Mouse (Mus musculus) embryonic stem cell, embryonic (primary cell): Measurements from ENCODE around the gene Olfr424.

Experiments used
- CTCF ChIA-PET, 4 experiments: fragments of 300-600 bp in 2 of 4; fragments of 350-600 bp in 2 of 4; sonication (Branson Sonifier 250); formaldehyde crosslinking; loops; one replicate each; lab custom pipeline; 2022; ENCODE audit warnings: inconsistent platforms in 2 of 4; lab: Charles Lee
- POLR2A ChIA-PET, 4 experiments: fragments of 300-600 bp in 2 of 4; fragments of 350-600 bp in 2 of 4; sonication (Branson Sonifier 250); formaldehyde crosslinking; loops; one replicate each; lab custom pipeline; 2022; ENCODE audit warnings: antibody characterized with exemption in 4 of 4, inconsistent platforms in 1 of 4; lab: Charles Lee

Gene Olfr424

DNA sequence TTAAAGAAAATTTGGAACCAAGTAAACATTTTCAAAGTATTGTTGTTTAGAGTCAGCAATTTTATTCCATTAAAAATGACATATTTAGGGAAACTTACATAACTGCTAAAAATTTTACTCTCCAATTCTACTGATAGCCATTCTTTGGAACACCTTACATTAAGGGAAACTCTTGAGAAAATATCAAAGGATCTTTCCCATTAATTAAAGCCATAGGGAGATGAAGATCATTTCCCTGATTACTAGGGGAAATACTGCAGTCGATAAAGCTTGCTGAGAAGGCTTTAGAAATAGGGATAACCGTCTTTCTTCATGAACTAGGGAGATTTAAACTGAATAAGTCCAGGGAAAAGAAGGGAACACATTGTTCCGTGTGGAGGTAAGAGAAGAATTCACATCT is at the start of gene Olfr424:
Gene Olfr424, plus strand, starts transcription at position 301 of the 400 bp plus-strand sequence.
- ChIA-PET CTCF (no interaction called here), POLR2A (no interaction called here)

DNA sequence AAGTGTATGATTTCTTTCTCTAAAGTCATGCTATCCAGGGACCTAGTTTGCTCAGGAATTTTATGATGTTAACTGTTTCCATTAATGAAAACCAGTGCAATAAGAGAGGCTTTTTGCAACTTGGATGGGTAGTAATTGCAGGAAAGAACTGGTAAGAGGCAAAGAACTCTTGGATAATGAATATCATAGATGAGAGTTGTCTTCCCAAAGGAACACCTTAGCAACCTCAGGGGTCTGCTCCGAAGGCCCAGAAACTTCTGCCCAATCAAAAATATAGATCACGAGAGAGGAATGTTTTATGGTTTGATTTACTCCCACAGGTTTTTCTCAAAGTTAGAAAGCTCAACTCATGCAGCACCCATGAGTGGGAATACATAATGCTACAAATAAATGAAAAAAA is 47.3 kb upstream of the Olfr424 start, which contains the start of gene Olfr429:
Gene Olfr429, plus strand, starts transcription at position 301 of the 400 bp plus-strand sequence.
- ChIA-PET CTCF (no interaction called here), POLR2A (no interaction called here)

DNA sequence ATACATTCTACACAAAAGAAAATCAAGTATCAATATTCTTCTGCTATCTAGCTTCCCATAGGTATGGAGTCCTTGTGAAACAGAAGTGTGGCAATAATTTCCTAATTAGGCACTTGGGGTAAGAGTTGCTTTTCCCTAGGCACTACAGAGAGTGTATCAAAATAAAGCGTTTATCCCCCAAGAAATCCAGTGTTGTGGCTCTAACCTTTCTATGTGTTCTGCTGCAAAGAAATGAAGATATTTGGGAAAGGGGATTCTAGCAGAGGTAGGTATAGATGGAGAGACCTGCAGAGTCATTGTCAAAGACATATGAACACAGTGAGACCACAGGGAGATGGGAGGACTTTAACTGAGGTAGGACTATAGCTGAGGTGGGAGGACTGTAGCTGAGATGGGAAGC is 34.7 kb upstream of the Olfr424 start, which contains the start of gene Olfr427:
Gene Olfr427, plus strand, starts transcription at position 301 of the 400 bp plus-strand sequence.
- CTCF ChIA-PET: no interaction called here

DNA sequence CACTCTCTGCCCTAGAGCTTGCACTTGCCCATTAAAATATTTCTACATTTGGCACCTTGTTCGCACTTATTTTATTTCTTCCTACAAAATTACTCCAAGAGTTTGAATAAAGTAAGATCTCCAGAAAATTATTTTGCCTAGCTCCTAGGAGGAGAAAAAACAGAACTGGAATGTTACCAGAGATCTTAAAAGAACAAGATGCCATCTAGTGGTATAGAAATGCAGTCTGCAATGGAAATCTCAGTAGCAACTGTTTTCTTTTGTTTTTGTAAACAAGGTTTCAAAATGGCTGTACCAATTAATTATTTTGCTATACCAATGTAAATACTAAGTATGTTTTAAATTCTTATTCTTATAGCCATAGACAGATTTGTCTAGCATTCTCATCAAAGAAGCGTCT is 27.6 kb upstream of the Olfr424 start:
- ChIA-PET POLR2A (no interaction called here), CTCF (interaction anchor here (0.6 to 2.1 kb wide), 4 partner anchors 31 to 647 kb away, joined by 3 to 6 read pairs (median 4); no protein-coding TSS in a partner anchor)

More for the DNA sequence above, 34.7 kb upstream of the Olfr424 start, which contains the start of gene Olfr427:
- POLR2A ChIA-PET: no interaction called here

DNA sequence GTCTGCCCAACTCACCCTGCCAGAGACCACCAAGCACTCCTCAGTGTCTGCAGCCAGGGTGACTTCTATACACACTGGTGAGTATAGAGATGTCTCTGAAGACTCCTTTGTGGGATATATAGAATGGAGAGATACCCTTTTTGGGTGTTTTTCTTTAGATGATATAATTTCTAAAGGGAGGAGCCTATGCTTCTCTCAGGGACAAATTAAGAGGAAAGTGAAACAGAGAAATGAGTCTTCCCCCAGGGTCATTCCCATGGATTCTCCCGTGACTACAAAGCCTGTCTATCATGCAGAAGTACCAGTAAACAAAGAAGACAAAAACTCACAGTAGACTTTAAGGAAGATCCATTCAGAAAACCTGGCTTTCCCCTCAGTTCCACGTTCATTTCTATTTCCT is 10.3 kb upstream of the Olfr424 start, which contains the start of gene Olfr231:
Gene Olfr231, minus strand, starts transcription at position 101 of the 400 bp plus-strand sequence.
- ChIA-PET POLR2A (no interaction called here), CTCF (no interaction called here)

DNA sequence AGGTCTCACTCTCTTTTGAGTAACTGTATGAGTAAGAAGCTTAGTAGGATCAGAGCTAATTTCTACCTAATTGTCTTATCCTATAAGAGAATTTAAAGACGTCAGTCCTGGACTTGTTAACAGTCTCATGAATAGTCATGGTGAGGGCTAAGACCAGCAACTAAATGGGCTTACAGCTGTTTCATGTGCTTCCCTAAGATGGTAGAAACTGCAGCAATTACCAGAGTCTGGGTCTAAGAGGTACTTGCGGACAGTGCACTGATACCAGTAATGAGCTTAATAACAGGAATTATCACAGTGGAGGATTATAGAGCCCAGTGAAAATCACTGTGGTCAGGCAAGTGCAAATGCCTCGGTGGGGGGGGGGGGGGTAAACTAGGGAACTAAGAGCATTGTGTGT is 682 bp downstream of the Olfr424 start:
- CTCF ChIA-PET: interaction anchor here in 1 of 4 experiments (0.6 kb wide), 1 partner anchor 835 kb away, joined by 3 read pairs; no protein-coding TSS in a partner anchor
- POLR2A ChIA-PET: interaction anchor here in 1 of 4 experiments (0.6 kb wide), 1 partner anchor 10 kb away, joined by 4 read pairs; no protein-coding TSS in a partner anchor

DNA sequence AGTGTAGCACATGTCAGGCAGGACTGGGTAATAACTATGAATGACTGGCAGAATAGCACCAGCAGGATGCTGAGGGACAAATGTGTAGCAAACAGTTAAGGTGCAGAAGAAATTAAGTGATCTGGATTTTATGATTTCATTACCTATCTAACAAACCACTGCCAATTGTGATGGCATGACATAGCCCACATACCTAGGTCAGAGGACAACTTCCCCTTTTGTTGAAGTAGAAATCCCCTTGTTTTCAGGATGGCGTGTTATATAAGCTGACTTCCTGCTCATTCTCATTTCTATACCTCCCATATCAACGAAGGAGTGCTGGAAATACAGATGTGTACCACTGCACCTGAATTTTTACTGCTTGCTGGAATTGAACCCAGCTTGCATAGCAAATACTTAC is 10.1 kb downstream of the Olfr424 start:
- CTCF ChIA-PET: no interaction called here
- POLR2A ChIA-PET: interaction anchor here in 1 of 4 experiments (0.5 kb wide), 1 partner anchor 9 kb away, joined by 4 read pairs; no protein-coding TSS in a partner anchor

DNA sequence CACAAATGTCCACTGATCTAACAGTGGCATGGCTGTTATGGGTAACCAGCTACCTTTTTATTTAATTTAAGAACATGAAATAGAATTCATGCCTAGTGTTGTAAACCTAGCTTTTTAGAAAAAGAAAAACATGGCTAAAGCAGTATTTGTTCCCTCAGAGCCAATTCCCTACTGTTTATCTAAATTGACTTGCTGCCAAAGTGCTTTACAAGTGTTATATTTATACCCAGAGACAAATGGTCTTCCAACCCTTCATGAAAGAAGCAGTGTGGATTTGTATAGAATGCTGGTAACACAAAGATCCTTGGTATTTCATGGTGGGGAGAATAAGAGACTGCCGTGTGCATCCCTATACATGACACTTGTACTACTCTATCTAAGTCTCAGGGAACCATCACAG is 15.4 kb downstream of the Olfr424 start:
- ChIA-PET CTCF (no interaction called here), POLR2A (no interaction called here)

DNA sequence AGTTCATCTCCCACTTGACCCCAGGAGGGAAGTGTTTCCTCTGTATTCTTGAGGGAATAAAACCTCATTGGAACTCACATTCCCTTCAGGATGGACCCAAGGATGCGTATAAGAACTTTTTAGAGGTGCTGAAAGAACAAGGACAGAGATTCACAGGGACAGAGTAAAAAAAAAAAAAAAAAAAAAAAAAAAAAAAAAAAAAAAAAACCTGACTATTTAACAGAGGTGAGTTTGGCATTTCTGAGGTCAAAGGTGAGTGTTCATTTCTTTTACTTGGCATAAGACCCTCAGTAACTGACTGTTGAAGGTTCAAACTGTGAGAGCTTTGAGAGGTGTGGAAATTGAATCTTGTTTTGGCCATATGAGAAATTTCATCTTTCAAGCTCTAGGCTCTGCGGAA is 18.0 kb downstream of the Olfr424 start:
- ChIA-PET POLR2A (no interaction called here), CTCF (no interaction called here)

DNA sequence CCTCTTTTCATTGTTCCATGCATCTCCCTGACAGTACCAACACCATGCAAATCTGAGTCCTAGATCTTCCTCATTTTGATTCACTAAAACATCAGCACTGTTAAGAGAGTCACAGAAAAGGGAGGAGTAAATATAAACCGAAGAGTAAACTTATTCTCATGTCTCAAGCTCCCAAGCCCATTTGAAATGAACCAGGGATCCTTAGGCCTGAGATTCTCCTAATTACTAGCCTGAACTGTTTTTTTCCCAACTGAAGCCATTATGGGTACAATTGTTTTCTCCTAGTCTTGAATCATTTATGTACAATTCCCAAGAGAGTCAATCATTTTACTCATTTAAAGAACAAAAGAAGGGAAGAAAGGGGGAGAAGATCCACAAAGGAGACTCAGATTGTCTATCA is 24.0 kb downstream of the Olfr424 start, which contains the start of gene Olfr420:
Gene Olfr420, plus strand, starts transcription at position 301 of the 400 bp plus-strand sequence.
- ChIA-PET CTCF (no interaction called here), POLR2A (no interaction called here)

DNA sequence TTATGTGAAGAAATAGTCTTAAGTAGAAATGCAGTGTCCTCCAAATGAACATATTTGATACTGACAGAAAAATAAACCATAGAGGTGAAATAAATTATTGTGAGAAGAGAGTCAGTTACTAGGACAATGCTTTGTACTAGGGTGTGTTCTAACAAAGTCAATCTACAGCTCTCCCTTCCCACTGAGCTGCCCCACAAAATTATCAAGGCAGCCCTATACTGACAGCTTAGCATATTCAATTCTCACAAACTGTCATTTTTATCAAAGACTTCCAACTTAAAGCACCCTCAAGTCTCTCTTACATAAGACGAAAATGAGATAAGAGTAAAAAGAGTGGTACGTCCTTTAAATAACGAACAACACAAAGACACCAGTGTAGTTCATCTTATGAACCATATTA is 26.3 kb downstream of the Olfr424 start:
- CTCF ChIA-PET: no interaction called here
- POLR2A ChIA-PET: no interaction called here

DNA sequence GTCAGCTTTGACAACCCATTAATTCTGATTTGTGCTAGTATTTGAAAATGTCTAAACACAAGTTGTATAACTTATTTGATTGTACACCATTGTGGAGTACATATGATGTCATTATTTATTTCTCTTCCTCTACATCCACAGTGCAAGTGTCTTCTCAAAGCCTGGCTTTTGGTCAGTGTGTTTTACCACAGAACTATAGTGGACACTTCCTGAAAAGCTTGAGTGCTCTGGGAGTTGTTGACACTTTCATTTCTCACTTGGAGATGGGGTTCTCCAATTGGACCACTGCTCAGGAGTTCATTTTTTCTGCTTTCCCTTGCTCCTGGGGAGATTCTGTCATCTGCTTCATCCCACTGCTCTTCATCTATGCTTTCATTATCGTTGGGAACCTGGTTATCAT is 27.2 kb downstream of the Olfr424 start:
- ChIA-PET CTCF (no interaction called here), POLR2A (no interaction called here)

DNA sequence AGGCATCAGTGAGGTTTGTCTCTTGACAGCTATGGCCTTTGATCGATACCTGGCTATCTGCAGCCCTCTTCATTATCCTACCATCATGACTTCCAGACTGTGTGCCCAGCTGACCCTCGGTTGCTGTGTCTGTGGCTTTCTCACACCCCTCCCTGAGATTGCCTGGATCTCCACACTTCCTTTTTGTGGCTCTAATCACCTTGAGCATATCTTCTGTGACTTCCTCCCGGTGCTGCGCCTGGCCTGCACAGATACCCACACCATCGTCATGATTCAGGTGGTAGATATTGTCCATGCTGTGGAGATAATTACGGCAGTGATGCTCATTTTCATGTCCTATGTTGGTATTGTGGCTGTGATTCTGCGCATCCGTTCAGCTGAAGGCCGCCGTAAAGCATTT is 27.8 kb downstream of the Olfr424 start:
- CTCF ChIA-PET: no interaction called here
- POLR2A ChIA-PET: no interaction called here

DNA sequence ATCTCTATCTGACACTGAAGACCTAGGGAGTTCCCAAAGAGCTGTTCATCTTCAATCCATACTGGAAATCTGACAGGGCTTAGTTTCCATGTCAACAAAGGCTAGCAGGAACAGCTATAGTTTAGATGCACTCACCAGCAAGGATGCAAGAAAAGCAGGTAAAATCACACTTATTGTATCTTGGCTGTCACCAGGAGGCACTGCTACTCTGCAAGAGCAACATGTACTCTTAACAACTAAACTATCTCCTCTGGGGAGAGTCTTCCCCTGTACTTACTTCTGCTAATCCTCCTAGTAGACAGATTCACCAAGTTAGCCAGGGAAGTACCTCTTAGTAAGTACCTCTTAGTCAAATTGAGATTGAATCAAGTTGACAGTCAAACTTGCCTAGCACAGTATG is 37.7 kb downstream of the Olfr424 start:
- POLR2A ChIA-PET: interaction anchor here in 1 of 4 experiments (0.6 kb wide), 1 partner anchor 242 kb away, joined by 3 read pairs; no protein-coding TSS in a partner anchor
- CTCF ChIA-PET: interaction anchor here in 1 of 4 experiments (0.5 to 0.6 kb wide), 2 partner anchors 26 to 508 kb away, joined by 3 to 6 read pairs; no protein-coding TSS in a partner anchor

DNA sequence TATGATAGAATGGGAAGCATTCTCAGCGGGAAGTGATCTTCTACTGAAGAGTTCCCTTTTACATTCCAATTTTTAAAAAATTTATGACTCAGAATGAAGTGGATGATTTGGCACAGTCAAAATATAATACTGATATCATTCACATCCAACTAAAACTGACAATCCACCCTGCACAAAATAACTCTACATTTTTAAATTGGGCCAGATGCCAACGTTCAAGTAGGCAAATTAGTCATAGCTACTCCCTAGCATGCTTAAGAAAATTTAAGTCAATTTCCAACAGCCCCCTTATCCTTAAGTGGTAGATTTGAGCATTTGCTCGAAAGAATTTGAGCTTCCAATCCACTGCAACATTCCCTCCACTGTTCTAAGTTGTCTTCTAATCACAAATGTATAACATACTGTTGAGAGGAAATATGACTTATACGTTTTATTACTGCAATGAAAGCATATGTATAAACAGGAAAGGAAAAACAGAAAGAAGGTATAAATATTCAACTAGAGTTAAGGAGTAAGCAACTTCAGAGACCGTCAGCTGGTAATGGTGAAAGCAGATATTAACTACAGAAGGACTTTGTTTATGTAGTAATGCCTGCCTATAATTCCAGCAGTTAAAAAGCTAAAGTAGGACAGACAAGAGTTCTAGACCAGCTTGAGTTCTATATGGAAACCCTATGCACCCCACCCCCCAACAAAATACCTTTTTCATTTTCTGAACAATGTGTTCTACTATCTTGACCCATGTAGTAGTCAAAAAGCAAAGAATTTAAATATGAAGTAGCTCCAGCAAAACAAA is 39.6 kb downstream of the Olfr424 start:
- CTCF ChIA-PET: no interaction called here
- POLR2A ChIA-PET: no interaction called here

DNA sequence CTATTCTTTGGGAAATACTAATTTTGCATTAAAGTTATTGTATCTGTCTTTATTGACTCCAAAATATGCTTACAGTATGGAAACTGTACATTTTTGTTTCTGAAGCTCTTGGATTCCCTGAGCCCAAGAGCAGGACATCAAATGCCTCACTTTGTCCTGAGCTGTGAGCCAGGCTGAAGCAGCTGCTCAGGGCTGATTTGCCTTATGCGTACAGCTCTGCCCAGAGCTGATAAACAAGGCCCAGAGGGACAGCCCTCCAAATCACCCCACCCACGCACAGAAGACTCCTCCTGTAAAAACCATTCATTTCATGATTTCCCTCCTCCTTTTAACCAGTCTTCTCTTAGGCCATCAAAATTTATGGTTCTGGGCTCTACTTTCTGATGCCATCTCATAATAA is 40.2 kb downstream of the Olfr424 start:
- POLR2A ChIA-PET: interaction anchor here in 1 of 4 experiments (1.1 kb wide), 1 partner anchor 54 kb away, joined by 3 read pairs; no protein-coding TSS in a partner anchor
- CTCF ChIA-PET: no interaction called here

DNA sequence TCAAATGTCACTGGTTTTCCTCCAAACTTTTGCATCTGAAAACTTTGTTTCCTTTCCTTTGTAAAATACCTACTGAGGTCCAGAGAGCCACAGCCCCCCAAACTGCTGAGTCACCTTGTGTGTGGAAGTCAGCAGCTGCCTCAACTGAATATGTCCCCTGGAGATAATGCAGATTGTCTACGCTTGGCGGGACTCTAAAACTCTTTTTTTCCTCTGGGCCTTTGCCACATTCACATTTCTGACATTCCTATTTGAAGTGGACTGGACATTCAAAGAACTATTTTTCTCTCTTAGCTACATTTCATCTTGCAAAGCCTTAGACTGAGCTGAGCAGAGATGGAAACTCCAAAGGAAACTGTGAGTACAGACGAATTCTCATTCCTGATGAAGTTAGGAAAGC is 41.3 kb downstream of the Olfr424 start, which contains the start of gene Spta1:
Gene Spta1, plus strand, starts transcription at position 172 of the 400 bp plus-strand sequence.
- ChIA-PET CTCF (no interaction called here), POLR2A (interaction anchor here in 2 of 4 experiments (0.5 to 1.1 kb wide), 5 partner anchors 55 to 1628 kb away, joined by 3 read pairs; no protein-coding TSS in a partner anchor)
